Mouse (Mus musculus): ENCODE results near the gene Vps11. TPM values are rescaled to one million over a fixed set of nuclear protein-coding genes. Genes with fewer than 3 reads are reported as not detected.
"Not testable (repeated sequence)": the region's sequence is repeated elsewhere in the genome, so short reads cannot be mapped to it uniquely, and the experiment has no call there.

Vps11 gene
- total RNA-seq, 1 experiment from 2014 or later = 14.3 TPM

DNA sequence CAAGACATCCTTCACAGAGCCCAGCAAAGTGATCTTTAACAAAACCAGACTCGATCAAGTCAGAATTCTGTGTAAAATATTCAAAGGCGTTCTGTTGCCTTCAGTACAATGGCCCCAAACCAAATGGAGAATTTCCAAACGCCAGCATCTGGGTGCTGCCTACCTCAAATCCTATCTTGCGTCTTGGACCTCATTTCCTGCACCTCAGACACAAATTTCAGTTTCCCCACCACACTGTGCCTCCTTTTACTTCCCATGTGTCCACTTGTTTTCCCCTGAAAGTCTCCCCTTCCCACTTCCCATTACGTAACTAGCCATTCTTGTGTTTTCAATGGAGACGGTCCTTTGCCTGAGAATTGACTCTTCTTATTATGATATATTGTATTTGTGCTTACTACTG, 54.9 kb downstream of the Vps11 start:
- ATAC-seq (replicated peaks in 1 of 2; ENCODE audit: insufficient read depth in 1 of 2, low FRiP score in 2 of 2, low TSS enrichment in 1 of 2, low read depth in 1 of 2, poor library complexity in 2 of 2, severe bottlenecking in 2 of 2) = no peak

DNA sequence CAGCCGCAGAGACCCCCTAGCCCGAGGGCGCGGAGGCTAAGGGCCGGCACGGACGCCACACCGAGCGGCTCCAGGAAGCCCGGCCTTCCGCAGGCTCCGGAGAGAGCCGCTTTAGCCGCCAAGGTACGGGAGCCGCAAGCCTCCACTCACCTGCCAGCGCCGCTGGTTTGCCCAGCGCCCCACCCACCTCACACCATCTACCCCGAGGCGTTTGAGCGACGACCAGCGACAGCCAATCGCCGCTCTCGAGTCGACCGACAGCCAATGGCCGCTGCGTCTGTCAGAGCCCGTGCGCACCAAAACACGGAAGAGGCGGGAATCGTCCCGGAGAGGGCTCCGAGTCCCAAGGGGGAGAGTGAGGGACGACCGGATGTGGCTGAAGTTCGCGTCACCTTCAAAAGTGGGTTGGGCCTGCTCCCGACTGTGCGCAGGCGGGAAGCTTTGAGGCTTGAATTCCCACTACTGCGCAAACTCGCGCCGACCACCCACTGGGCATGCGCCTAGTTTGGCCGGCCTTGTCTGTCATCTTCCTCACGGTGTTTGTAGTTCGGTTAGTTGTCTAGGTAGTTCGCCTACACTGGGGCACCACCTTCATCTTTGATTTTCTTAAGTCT, 55.9 kb downstream of the Vps11 start, which contains the start of gene Hinfp:
Hinfp (minus strand) TSS at position 206 of the 614 bp plus-strand sequence.
- ATAC-seq (replicated peaks in 1 of 2; ENCODE audit: insufficient read depth in 1 of 2, low FRiP score in 2 of 2, low TSS enrichment in 1 of 2, low read depth in 1 of 2, poor library complexity in 2 of 2, severe bottlenecking in 2 of 2) = peak; percentile 99 to 100

DNA sequence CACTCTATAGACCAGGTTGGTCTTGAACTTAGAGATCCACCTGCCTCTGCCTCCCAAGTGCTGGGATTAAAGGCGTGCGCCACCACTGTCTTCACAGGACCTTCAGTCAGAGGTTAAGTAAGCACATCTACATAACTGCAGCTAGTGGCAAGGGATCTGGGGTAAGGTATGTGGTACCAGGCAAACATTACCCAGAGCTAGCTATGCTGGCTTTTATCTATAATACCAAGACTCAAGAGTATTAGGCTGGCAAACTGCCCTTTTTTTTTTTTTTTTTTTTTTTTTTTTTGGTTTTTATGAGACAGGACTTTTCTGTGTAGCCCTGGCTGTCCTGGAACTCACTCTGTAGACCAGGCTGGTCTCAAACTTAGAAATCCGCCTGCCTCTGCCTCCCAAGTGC, 61.5 kb downstream of the Vps11 start:
- not testable (repeated sequence) for ATAC-seq (replicated peaks in 1 of 2; ENCODE audit: insufficient read depth in 1 of 2, low FRiP score in 2 of 2, low TSS enrichment in 1 of 2, low read depth in 1 of 2, poor library complexity in 2 of 2, severe bottlenecking in 2 of 2)

Other genes starting within 250 kb of the Vps11 start
- gene Gm49380, start 248.2 kb downstream of the Vps11 start, total RNA-seq (2017) = not detected in 2 replicates
- 10.8 and 13.0 TPM in 2 replicates for gene Rnf26, start 248.2 kb downstream of the Vps11 start, total RNA-seq (2017)
- gene Mcam, start 227.2 kb downstream of the Vps11 start, total RNA-seq (2017) = 1.1 and 6.9 TPM in 2 replicates
- 19.6 and 35.0 TPM in 2 replicates for gene Cbl, start 127.6 kb downstream of the Vps11 start, total RNA-seq (2017)
- not detected in 2 replicates for gene Ccdc153, start 121.0 kb downstream of the Vps11 start, total RNA-seq (2017)
- 0.35 TPM in 1 of 2 replicates, not detected in the other for gene Pdzd3, start 110.2 kb downstream of the Vps11 start, total RNA-seq (2017)
- 2.1 and 6.6 TPM in 2 replicates for gene Nlrx1, start 93.1 kb downstream of the Vps11 start, total RNA-seq (2017)
- gene Abcg4, start 73.1 kb downstream of the Vps11 start, total RNA-seq (2017) = 0.99 and 2.5 TPM in 2 replicates
- 26.1 and 28.0 TPM in 2 replicates for gene Hinfp, start 56.0 kb downstream of the Vps11 start, total RNA-seq (2017)
- gene C2cd2l, start 41.4 kb downstream of the Vps11 start, total RNA-seq (2017) = 4.7 and 5.1 TPM in 2 replicates
- gene Dpagt1, start 35.7 kb downstream of the Vps11 start, total RNA-seq (2017) = 15.2 and 17.4 TPM in 2 replicates
- 127 and 131 TPM in 2 replicates for gene H2afx, start 27.0 kb downstream of the Vps11 start, total RNA-seq (2017)
- gene Hmbs, start 17.4 kb downstream of the Vps11 start, total RNA-seq (2017) = 29.3 and 35.2 TPM in 2 replicates
- 56.5 and 67.2 TPM in 2 replicates for gene Hyou1, start 17.8 kb upstream of the Vps11 start, total RNA-seq (2017)
- 15.8 and 20.2 TPM in 2 replicates for gene Slc37a4, start 35.2 kb upstream of the Vps11 start, total RNA-seq (2017)
- 1,716 and 2,164 TPM in 2 replicates for gene Rps25, start 45.5 kb upstream of the Vps11 start, total RNA-seq (2017)
- gene Trappc4, start 45.9 kb upstream of the Vps11 start, total RNA-seq (2017) = 42.2 and 47.6 TPM in 2 replicates
- gene Ccdc84, start 56.9 kb upstream of the Vps11 start, total RNA-seq (2017) = 21.4 and 31.9 TPM in 2 replicates
- not detected in 2 replicates for gene Foxr1, start 79.5 kb upstream of the Vps11 start, total RNA-seq (2017)
- not detected in 2 replicates for gene Upk2, start 93.3 kb upstream of the Vps11 start, total RNA-seq (2017)
- gene Bcl9l, start 121.2 kb upstream of the Vps11 start, total RNA-seq (2017) = 5.9 and 6.1 TPM in 2 replicates
- 0.06 and 0.69 TPM in 2 replicates for gene Cxcr5, start 200.2 kb upstream of the Vps11 start, total RNA-seq (2017)
- gene Ddx6, start 243.2 kb upstream of the Vps11 start, total RNA-seq (2017) = 131 and 147 TPM in 2 replicates